ENCODE assay signal across 30 mouse cellular contexts in the genomic region with DNA sequence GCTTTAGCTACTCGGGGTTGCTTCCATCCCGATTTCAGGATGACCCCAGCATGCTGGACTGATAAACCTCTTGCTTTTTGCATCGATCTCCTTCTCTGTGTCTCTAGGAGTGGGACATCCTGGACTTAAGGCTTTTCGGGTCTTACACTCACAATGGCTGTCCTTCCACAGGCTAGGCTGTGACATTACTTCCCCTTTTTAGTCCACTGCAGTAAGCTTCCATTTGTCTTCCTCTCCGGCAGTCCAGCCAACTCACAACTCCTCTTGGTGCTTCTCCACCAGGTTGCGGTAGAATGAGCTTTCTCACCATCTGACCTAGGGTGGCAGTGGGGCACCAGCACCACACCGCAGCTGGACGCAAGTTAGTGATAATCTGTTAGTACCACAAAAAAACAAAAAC. TPM values are rescaled to one million over a fixed set of nuclear protein-coding genes. Genes with fewer than 3 reads are reported as not detected.
DNase-seq lines count a peak whose midpoint lies in the region; ATAC-seq and TF ChIP-seq lines count a peak whose summit lies in the region.
"Had no signal": no experiment of that assay in that cellular context is flagged by ENCODE, and none has a peak within 500 bp of the region (broad histone marks: within the 10 kb centered on the region; RNA-seq: fewer than 3 reads in every experiment).

No protein-coding gene starts in this region.

- 0 out of 2 replicates have a peak overlapping the region, but pooled peaks have one; percentile 36 for H3K27ac ChIP-seq in intestine, embryonic 15.5 days
- no peak overlapping the region for H3K27ac ChIP-seq in intestine, postnatal 0 days (ENCODE audit: low read depth, low read length)
- H3K27ac ChIP-seq in liver, embryonic 13.5 days, result peak overlapping the region; percentile 45; the same call in 1 of the 2 replicates
- H3K27ac ChIP-seq: embryonic facial prominence, embryonic 15.5 days; hindbrain, embryonic 12.5 days; layer of hippocampus, adult 2 months; midbrain, embryonic 13.5 days; neural tube, embryonic 12.5 days had no signal

- WGBS in intestine, embryonic 15.5 days, result 69% methylated on average over 8 of the region's 8 CpGs
- WGBS in intestine, postnatal 0 days, result 56% methylated on average over 8 of the region's 8 CpGs
- WGBS in liver, embryonic 13.5 days (ENCODE audit: insufficient replicate concordance), result 50% methylated on average over 8 of the region's 8 CpGs

- no peak for ATAC-seq in intestine, embryonic 15.5 days
- ATAC-seq in intestine, postnatal 0 days, result no peak
- ATAC-seq in liver, embryonic 13.5 days (ENCODE audit: low read depth), result no peak
- ATAC-seq in monocyte, adult 5-6 weeks (replicated peaks; ENCODE audit: insufficient number of reproducible peaks, low FRiP score, low TSS enrichment, poor library complexity, severe bottlenecking), result peak; percentile 47; the same call in 1 of the 2 replicates
- ATAC-seq: CD4-positive, CD25-positive, alpha-beta regulatory T cell, adult 4 months; forebrain, embryonic 14.5 days; midbrain, embryonic 13.5 days had no signal

- H3K4me2 ChIP-seq in intestine, embryonic 15.5 days (replicated peaks), result no peak overlapping the region
- no peak overlapping the region for H3K4me2 ChIP-seq in intestine, postnatal 0 days (replicated peaks; ENCODE audit: low read depth)
- H3K4me2 ChIP-seq in liver, embryonic 13.5 days, result no peak overlapping the region
- H3K4me2 ChIP-seq: embryonic facial prominence, embryonic 15.5 days; heart, embryonic 11.5 days; hindbrain, embryonic 12.5 days; midbrain, embryonic 13.5 days; neural tube, embryonic 12.5 days had no signal

- TF ChIP-seq CTCF in intestine, postnatal 0 days (IDR thresholded peaks at IDR 0.05; ENCODE audit: low read depth), result no peak

- peak; percentile 64 for DNase-seq in MEL-GATA-1-ER (ENCODE audit: extremely low read depth, low read depth)
- DNase-seq in liver, embryonic 13.5 days, result no peak
- DNase-seq in frontal cortex, postnatal 25 days (ENCODE audit: low spot score in 2 of 2), result no peak
- DNase-seq in testis, postnatal 10 days (ENCODE audit: low spot score), result no peak
- no peak for DNase-seq in gastrocnemius, postnatal 36 days
- DNase-seq: adrenal gland, postnatal 25 days; cerebellum, adult 9-10 months; heart, adult 11 months; kidney, adult 18-20 months; kidney, postnatal 14 days; lung, postnatal 10 days; right cerebral cortex, adult 18-20 months; right cerebral cortex, postnatal 4 days; thymus, postnatal 14 days had no signal

- H3K36me3 ChIP-seq in intestine, embryonic 15.5 days, result no peaks in the 10 kb centered on the region
- no peaks in the 10 kb centered on the region for H3K36me3 ChIP-seq in intestine, postnatal 0 days (ENCODE audit: control insufficient read depth, insufficient read depth)
- peaks cover 40% of the 10 kb centered on the region for H3K36me3 ChIP-seq in liver, embryonic 13.5 days
- H3K36me3 ChIP-seq: embryonic facial prominence, embryonic 15.5 days; hindbrain, embryonic 12.5 days; midbrain, embryonic 13.5 days; neural tube, embryonic 12.5 days had no signal

- H3K4me1 ChIP-seq in intestine, embryonic 15.5 days (replicated peaks), result peaks cover 9% of the 10 kb centered on the region; the same call in 1 of the 2 replicates
- no peaks in the 10 kb centered on the region for H3K4me1 ChIP-seq in intestine, postnatal 0 days (replicated peaks; ENCODE audit: control insufficient read depth, insufficient read depth, low read length)
- H3K4me1 ChIP-seq in liver, embryonic 13.5 days (replicated peaks), result peaks cover 69% of the 10 kb centered on the region

- no peaks in the 10 kb centered on the region for H3K27me3 ChIP-seq in intestine, embryonic 15.5 days (replicated peaks)
- H3K27me3 ChIP-seq in intestine, postnatal 0 days (replicated peaks; ENCODE audit: control insufficient read depth, insufficient read depth, low read length), result no peaks in the 10 kb centered on the region
- H3K27me3 ChIP-seq in liver, embryonic 13.5 days, result no peaks in the 10 kb centered on the region
- H3K27me3 ChIP-seq: embryonic facial prominence, embryonic 15.5 days; hindbrain, embryonic 12.5 days; megakaryocyte, embryonic 14.5 days; midbrain, embryonic 13.5 days; neural tube, embryonic 12.5 days had no signal

- no peak overlapping the region for H3K9ac ChIP-seq in intestine, embryonic 15.5 days
- no peak overlapping the region for H3K9ac ChIP-seq in intestine, postnatal 0 days (ENCODE audit: low read depth, low read length)
- no peak overlapping the region for H3K9ac ChIP-seq in liver, embryonic 13.5 days
- H3K9ac ChIP-seq: embryonic facial prominence, embryonic 15.5 days; hindbrain, embryonic 12.5 days; midbrain, embryonic 13.5 days; neural tube, embryonic 12.5 days had no signal

- no peak overlapping the region for H3K4me3 ChIP-seq in intestine, embryonic 15.5 days (replicated peaks)
- no peak overlapping the region for H3K4me3 ChIP-seq in intestine, postnatal 0 days (ENCODE audit: low read depth, low read length)
- no peak overlapping the region for H3K4me3 ChIP-seq in liver, embryonic 13.5 days (replicated peaks)
- H3K4me3 ChIP-seq: embryonic facial prominence, embryonic 15.5 days; hindbrain, embryonic 12.5 days; layer of hippocampus, adult 2 months; megakaryocyte, embryonic 14.5 days; midbrain, embryonic 13.5 days; neural tube, embryonic 12.5 days had no signal

- H3K9me3 ChIP-seq in intestine, embryonic 15.5 days, result no peaks in the 10 kb centered on the region
- no peaks in the 10 kb centered on the region for H3K9me3 ChIP-seq in intestine, postnatal 0 days (ENCODE audit: control insufficient read depth)
- no peaks in the 10 kb centered on the region for H3K9me3 ChIP-seq in liver, embryonic 13.5 days (replicated peaks)
- H3K9me3 ChIP-seq: embryonic facial prominence, embryonic 15.5 days; hindbrain, embryonic 12.5 days; midbrain, embryonic 13.5 days; neural tube, embryonic 12.5 days had no signal

- intact Hi-C loops in gastrocnemius, postnatal 36 days (cut with DNase I), result no loop called here

RNA-seq across cellular contexts. Expression of a gene that starts 37.1 kb away (rescaled TPM):
- polyA plus RNA-seq in intestine, embryonic 15.5 days (2015; fragmentation: Nextera tagmentation; extraction: Ambion mirVana), result 12.5 and 13.8 TPM in 2 replicates
- polyA plus RNA-seq in intestine, postnatal 0 days (2015; fragmentation: Nextera tagmentation; extraction: Ambion mirVana), result 9.7 and 9.8 TPM in 2 replicates
- 20.2 and 25.3 TPM in 2 replicates for polyA plus RNA-seq in liver, embryonic 13.5 days (2015; fragmentation: Nextera tagmentation; extraction: Ambion mirVana)
- 13.3 to 17.8 TPM (median 16.3 TPM) in 3 replicates for total RNA-seq in monocyte, adult 5-6 weeks (2017)
- 1 to 10 TPM; 5.6 to 9.7 TPM for total RNA-seq in gastrocnemius, postnatal 36 days (2021)

RNA-seq across cellular contexts. Expression of a gene that starts 53.0 kb away (rescaled TPM):
- 20.4 and 22.5 TPM in 2 replicates for polyA plus RNA-seq in intestine, embryonic 15.5 days (2015; fragmentation: Nextera tagmentation; extraction: Ambion mirVana)
- 8.4 and 9.2 TPM in 2 replicates for polyA plus RNA-seq in intestine, postnatal 0 days (2015; fragmentation: Nextera tagmentation; extraction: Ambion mirVana)
- polyA plus RNA-seq in liver, embryonic 13.5 days (2015; fragmentation: Nextera tagmentation; extraction: Ambion mirVana), result 10.2 and 12.0 TPM in 2 replicates
- 18.8 to 33.3 TPM (median 29.5 TPM) in 3 replicates for total RNA-seq in monocyte, adult 5-6 weeks (2017)
- total RNA-seq in gastrocnemius, postnatal 36 days (2021), result 10 to 100 TPM; 17.4 to 19.5 TPM

RNA-seq across cellular contexts. Expression of a gene that starts 56.5 kb away (rescaled TPM):
- 12.7 and 16.0 TPM in 2 replicates for polyA plus RNA-seq in intestine, embryonic 15.5 days (2015; fragmentation: Nextera tagmentation; extraction: Ambion mirVana)
- 9.1 and 9.7 TPM in 2 replicates for polyA plus RNA-seq in intestine, postnatal 0 days (2015; fragmentation: Nextera tagmentation; extraction: Ambion mirVana)
- 6.8 and 8.0 TPM in 2 replicates for polyA plus RNA-seq in liver, embryonic 13.5 days (2015; fragmentation: Nextera tagmentation; extraction: Ambion mirVana)
- total RNA-seq in monocyte, adult 5-6 weeks (2017), result 7.7 to 17.1 TPM (median 16.1 TPM) in 3 replicates
- total RNA-seq in gastrocnemius, postnatal 36 days (2021), result 1 to 10 TPM; 2.9 to 4.0 TPM

RNA-seq across cellular contexts. Expression of a gene that starts 58.0 kb away (rescaled TPM):
- polyA plus RNA-seq in intestine, embryonic 15.5 days (2015; fragmentation: Nextera tagmentation; extraction: Ambion mirVana), result 0.15 and 0.23 TPM in 2 replicates
- 0.09 and 0.16 TPM in 2 replicates for polyA plus RNA-seq in intestine, postnatal 0 days (2015; fragmentation: Nextera tagmentation; extraction: Ambion mirVana)
- 0.05 and 0.08 TPM in 2 replicates for polyA plus RNA-seq in liver, embryonic 13.5 days (2015; fragmentation: Nextera tagmentation; extraction: Ambion mirVana)
- not detected in 3 replicates for total RNA-seq in monocyte, adult 5-6 weeks (2017)
- total RNA-seq in gastrocnemius, postnatal 36 days (2021), result not detected
- total RNA-seq: gastrocnemius, adult 8-10 months; layer of hippocampus, adult 2 months; layer of hippocampus, postnatal 25 days; left cerebral cortex, postnatal 10 days had no signal
- polyA plus RNA-seq: frontal cortex, adult 2 months; heart, embryonic 11.5 days had no signal
